Mouse (Mus musculus) G1E (cell line): ENCODE measurements around the gene Capns1. TPM values are rescaled to one million over a fixed set of nuclear protein-coding genes. Genes with fewer than 3 reads are reported as not detected.

Experiments
- ATAC-seq: 2 replicates; pipeline ENCODE4 v1.8.0; 2016; ENCODE audit warnings: mild to moderate bottlenecking; ENCODE audit not compliant: insufficient number of reproducible peaks, poor library complexity, low FRiP score, severe bottlenecking; ENCODE audit errors: extremely low read depth
- DNase-seq: peaks from one replicate; pipeline ENCODE4 v3.0.0; 2012; ENCODE audit warnings: low spot score
- H3K27me3 ChIP-seq: 2 replicates; pipeline ENCODE4 v1.6.1; 2012; ENCODE audit warnings: mild to moderate bottlenecking, low read length, inconsistent platforms; ENCODE audit not compliant: insufficient read depth
- H3K36me3 ChIP-seq: replicated peaks from 2 replicates; pipeline ENCODE3; 2012; ENCODE audit warnings: mild to moderate bottlenecking, inconsistent platforms
- H3K4me1 ChIP-seq: 2 replicates; pipeline ENCODE4 v1.6.1; 2012; ENCODE audit warnings: low read depth, low read length, inconsistent platforms, mixed read lengths; ENCODE audit not compliant: insufficient read depth
- H3K4me3 ChIP-seq: 2 replicates; pipeline ENCODE4 v1.5.1; 2012; ENCODE audit warnings: low read depth, mild to moderate bottlenecking, inconsistent platforms, low read length, moderate library complexity, mixed read lengths
- H3K9me3 ChIP-seq: replicated peaks from 2 replicates; pipeline ENCODE4 v1.6.1; 2012; ENCODE audit warnings: inconsistent platforms
- CTCF ChIP-seq: IDR thresholded peaks from 2 replicates; pipeline ENCODE4 v1.5.1; 2012; ENCODE audit warnings: low read depth, low read length, inconsistent platforms, mixed read lengths
- GATA1 ChIP-seq: IDR thresholded peaks from 2 replicates; pipeline ENCODE4 v1.6.1; 2012; ENCODE audit warnings: borderline replicate concordance, low read length, inconsistent platforms, mixed read lengths
- GATA2 ChIP-seq: IDR thresholded peaks from 2 replicates; pipeline ENCODE4 v1.6.1; 2012; ENCODE audit warnings: low read depth, low read length, inconsistent platforms, borderline replicate concordance
- POLR2AphosphoS5 ChIP-seq: IDR thresholded peaks from 2 replicates; pipeline ENCODE4 v1.6.1; 2012; ENCODE audit warnings: low read depth, low read length, inconsistent platforms; ENCODE audit not compliant: insufficient replicate concordance
- TAL1 ChIP-seq: conservative IDR thresholded peaks from 2 replicates; pipeline ENCODE4 v1.6.1; 2012; ENCODE audit warnings: low read depth, low read length, inconsistent platforms, mixed read lengths
- polyA plus RNA-seq: library from polyadenylated mRNA; stranded (reverse); fragments of >175 nt; gene quantifications from 2 replicates; pipeline ENCODE4 v1.2.3, GENCODE M21; 2012
- total RNA-seq, 2 experiments: library from RNA; stranded (forward) in 1 of 2; stranded (reverse) in 1 of 2; fragments of 200-1000 nt in 1 of 2; fragments of >200 nt in 1 of 2; fragmentation: Nextera tagmentation in 1 of 2; gene quantifications; 2 replicates each; pipeline ENCODE4 v1.2.3; 2014 to 2017

The Capns1 gene
- total and polyA plus RNA-seq, 3 experiments, result 98.4 to 313 (median 182) TPM

DNA sequence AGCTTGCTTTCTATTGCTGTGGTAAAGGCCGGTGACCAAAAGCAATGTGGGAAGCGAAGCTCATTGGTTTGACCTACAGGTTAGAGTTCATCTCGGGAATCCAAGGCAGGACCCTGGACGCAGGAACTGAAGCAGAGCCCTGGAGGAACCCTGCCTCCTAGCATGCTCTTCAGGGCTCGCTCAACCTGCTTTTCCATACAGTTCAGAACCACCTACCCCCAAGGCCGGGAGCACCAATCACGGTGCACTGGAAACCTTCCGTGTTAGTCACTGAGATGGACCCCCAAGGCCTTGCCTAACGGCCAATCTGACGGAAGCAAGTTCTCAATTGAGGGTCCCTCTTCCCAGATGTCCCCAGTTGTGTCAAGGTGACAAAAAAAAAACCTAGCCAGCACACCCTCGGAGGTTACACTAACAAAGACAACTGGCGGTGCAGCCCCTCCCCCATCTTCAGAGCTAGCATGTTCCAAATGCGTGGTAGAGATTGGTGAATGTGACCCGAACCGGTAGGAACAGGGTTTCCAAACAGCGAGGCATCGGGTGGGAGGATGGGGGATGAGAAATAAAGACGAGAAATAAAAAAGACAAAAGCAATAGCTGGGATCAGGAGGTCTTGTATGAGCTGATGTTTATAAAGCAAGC is 1.0 kb upstream of the Capns1 start:
- no peak overlapping the region for H3K4me3 ChIP-seq
- DNase-seq (no peak), ATAC-seq (no peak)
- TF ChIP-seq GATA2 (no peak), CTCF (no peak), POLR2AphosphoS5 (no peak)
- peaks cover 33% of the 10 kb centered on the region for H3K4me1 ChIP-seq
- no peaks in the 10 kb centered on the region for H3K9me3 ChIP-seq
- peaks cover 7% of the 10 kb centered on the region for H3K36me3 ChIP-seq
- H3K27me3 ChIP-seq, result peaks cover 3% of the 10 kb centered on the region; the same call in 1 of the 2 replicates

DNA sequence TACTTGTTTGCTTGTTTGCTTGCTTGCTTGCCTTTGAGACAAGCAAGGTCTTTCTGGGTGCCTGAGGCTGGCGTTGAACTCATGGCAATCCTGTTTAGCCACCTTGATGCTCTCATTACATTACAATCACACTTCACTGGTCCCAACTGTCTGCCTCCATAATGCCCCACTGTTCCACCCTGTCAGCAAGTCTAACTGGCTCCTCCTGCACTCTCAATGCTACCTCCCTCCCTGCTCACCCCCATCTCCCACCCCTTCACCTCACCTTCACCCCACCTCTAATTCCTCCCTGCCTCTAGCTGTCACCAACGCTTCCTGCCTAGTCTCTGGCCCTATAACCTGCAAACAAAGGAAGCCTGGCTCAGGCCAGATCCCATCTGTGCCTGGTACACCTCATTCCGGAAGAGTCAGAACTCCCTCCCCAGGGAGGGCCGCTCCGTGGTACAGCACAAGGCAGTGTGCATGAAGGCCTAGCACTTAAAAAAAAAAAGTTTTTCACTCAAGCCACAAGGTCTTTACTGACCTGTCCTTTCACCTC is 950 bp downstream of the Capns1 start:
- Histone ChIP-seq H3K36me3 (peaks cover 16% of the 10 kb centered on the region), H3K4me3 (no peak overlapping the region), H3K4me1 (peaks cover 40% of the 10 kb centered on the region), H3K9me3 (no peaks in the 10 kb centered on the region), H3K27me3 (peaks cover 3% of the 10 kb centered on the region; the same call in 1 of the 2 replicates)
- DNase-seq, result no peak
- TF ChIP-seq GATA2, result no peak
- no peak for ATAC-seq

DNA sequence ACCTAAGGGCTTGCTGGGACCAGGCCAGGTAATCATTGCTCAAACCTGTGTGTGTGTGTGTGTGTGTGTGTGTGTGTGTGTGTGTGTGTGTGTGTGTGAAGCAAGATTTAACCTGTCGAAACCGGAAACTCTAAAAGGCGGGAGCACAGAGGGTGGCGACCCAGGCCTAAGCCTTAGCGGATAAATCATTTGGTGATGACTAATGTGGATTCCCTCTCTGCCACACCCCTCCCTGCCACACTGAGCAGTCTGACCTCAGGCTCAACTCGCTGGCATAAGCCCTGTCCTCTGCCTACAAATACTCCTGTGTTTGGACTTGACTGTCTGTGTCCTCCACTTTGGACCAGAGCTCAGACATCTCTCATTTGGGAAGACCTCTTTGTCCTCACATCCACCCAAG is 2.4 kb downstream of the Capns1 start:
- ATAC-seq, result no peak
- no peaks in the 10 kb centered on the region for H3K9me3 ChIP-seq
- peaks cover 30% of the 10 kb centered on the region for H3K36me3 ChIP-seq
- TF ChIP-seq GATA2 (no peak), GATA1 (no peak), CTCF (no peak), TAL1 (no peak), POLR2AphosphoS5 (no peak)
- H3K27me3 ChIP-seq, result peaks cover 3% of the 10 kb centered on the region; the same call in 1 of the 2 replicates
- no peak overlapping the region for H3K4me3 ChIP-seq
- DNase-seq, result no peak
- peaks cover 41% of the 10 kb centered on the region for H3K4me1 ChIP-seq

DNA sequence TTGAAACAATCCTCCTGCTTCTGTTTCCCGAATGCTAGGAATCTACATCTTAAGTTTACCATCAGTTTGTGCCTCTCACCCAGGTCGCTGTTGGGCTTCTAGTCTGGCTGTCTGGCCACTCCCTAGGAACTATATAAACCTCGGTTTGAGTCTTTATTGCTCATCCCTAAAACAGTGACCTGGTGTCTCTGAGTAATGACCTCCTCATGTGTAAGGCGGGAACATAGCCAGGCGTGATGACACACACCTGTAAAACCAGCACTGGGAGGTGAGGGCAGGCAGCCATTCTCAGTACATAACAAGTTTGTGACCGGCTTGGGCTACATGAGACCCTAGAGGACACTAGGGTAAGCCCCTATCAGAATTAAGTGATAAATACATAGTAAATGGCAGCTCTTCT is 3.1 kb downstream of the Capns1 start:
- Histone ChIP-seq H3K36me3 (peaks cover 38% of the 10 kb centered on the region), H3K4me1 (peaks cover 41% of the 10 kb centered on the region), H3K9me3 (no peaks in the 10 kb centered on the region), H3K4me3 (peak overlapping the region; percentile 80; the same call in 1 of the 2 replicates), H3K27me3 (peaks cover 3% of the 10 kb centered on the region; the same call in 1 of the 2 replicates)
- ATAC-seq, result no peak
- TF ChIP-seq GATA1, result no peak
- TF ChIP-seq TAL1, result no peak
- TF ChIP-seq GATA2, result no peak
- no peak for TF ChIP-seq POLR2AphosphoS5
- TF ChIP-seq CTCF, result no peak
- DNase-seq, result no peak

DNA sequence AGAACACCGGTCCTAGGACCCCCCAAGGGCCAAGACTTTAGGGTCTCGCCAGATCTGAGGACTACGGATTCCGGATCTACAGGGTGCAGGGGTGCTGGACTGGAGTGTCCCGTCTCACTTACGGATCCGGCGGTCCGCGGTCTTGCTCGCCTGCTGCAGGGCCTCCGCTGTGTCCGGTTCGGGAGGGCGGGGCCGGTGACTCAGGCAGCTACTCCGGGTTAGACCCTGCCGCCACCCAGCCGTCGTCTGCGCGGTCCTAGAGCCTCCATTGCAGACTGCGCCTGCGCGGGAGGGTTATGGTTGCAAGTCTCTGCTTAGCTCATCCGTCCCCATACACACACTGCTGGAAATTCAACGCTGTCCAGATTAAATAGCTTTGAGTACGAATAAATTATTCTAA is 3.7 kb downstream of the Capns1 start:
- peak; percentile 77 for ATAC-seq
- peak; percentile 88 for DNase-seq
- Histone ChIP-seq H3K27me3 (no peaks in the 10 kb centered on the region; the same call in 1 of the 2 replicates), H3K36me3 (peaks cover 43% of the 10 kb centered on the region), H3K4me3 (peak overlapping the region; percentile 80), H3K9me3 (no peaks in the 10 kb centered on the region), H3K4me1 (peaks cover 41% of the 10 kb centered on the region)
- no peak for TF ChIP-seq GATA1
- TF ChIP-seq GATA2, result no peak
- TF ChIP-seq TAL1, result no peak
- no peak for TF ChIP-seq CTCF
- TF ChIP-seq POLR2AphosphoS5, result no peak

DNA sequence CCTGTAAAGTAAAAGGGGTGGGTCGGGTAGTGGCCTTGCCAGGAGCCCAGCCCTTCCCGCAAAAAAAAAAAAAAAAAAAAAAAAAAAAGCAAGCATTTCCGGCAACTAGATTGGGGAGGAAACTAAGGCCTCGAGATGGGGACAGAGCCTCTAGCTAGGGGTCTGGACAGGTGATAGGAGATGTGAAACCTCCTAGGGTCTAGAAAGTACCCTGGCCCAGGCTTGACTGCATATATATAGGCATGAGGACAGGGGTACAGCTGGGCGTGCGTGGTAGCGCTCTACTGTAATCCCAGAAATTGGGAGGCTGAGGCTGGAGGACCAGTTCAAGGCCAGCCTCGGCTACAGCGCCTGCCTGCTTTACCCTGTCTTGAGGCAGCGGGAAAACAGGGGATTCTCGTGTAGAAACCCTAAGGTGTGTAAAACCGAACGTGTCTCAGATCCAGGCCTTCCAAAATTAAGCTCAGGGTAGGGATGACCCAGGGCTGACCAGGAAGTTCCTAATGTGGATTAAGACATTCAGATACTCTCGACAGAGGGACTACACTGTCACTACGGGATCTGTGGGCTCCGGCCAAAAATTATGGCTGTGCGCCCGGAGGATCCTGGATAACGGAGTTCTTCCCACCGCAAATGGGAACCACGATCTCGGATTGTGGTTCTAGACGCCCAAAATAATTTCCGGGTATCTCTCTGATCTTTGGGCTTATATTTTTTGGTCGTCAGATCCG is 4.3 kb downstream of the Capns1 start:
- no peaks in the 10 kb centered on the region for H3K9me3 ChIP-seq
- DNase-seq, result peak; percentile 69
- 0 out of 2 replicates have a peak, but pooled peaks have one; percentile 6 for ATAC-seq

More for the DNA sequence above, 4.3 kb downstream of the Capns1 start:
- Histone ChIP-seq H3K4me3 (peak overlapping the region; percentile 80), H3K4me1 (peaks cover 41% of the 10 kb centered on the region), H3K36me3 (peaks cover 47% of the 10 kb centered on the region), H3K27me3 (no peaks in the 10 kb centered on the region)
- no peak for TF ChIP-seq CTCF
- no peak for TF ChIP-seq POLR2AphosphoS5
- TF ChIP-seq GATA1, result no peak
- TF ChIP-seq GATA2, result no peak
- no peak for TF ChIP-seq TAL1
